Mouse (Mus musculus): ENCODE data around the gene Vwa3a.

Gene Vwa3a

GRCm38 (mm10) chr7:120835449-120836359, 96.6 kb downstream of the Vwa3a start:
- in situ Hi-C loops (cut with MboI, MseI) = loop anchor here (5.0 to 10.0 kb wide), 2 partner anchors 82 to 201 kb away; partner anchors contain the start of genes Polr3e and Uqcrc2

GRCm38 (mm10) chr7:120836361-120836760, 97.2 kb downstream of the Vwa3a start:
- in situ Hi-C loops (cut with MboI, MseI) = loop anchor here (5.0 to 10.0 kb wide), 2 partner anchors 81 to 202 kb away; partner anchors contain the start of genes Polr3e and Uqcrc2

- in situ Hi-C loops (cut with MboI, MseI) = loop anchor here (5.0 to 10.0 kb wide), 2 partner anchors 79 to 204 kb away; partner anchors contain the start of genes Polr3e and Uqcrc2
Observed at GRCm38 (mm10) chr7:120838436-120839160, 99.5 kb downstream of the Vwa3a start.

GRCm38 (mm10) chr7:120839786-120840185, 100.7 kb downstream of the Vwa3a start:
- in situ Hi-C loops (cut with MboI, MseI) = loop anchor here (5.0 to 10.0 kb wide), 2 partner anchors 78 to 205 kb away; partner anchors contain the start of genes Polr3e and Uqcrc2

GRCm38 (mm10) chr7:120842345-120843036, 103.4 kb downstream of the Vwa3a start, which contains the start of gene Eef2k:
Eef2k (plus strand) TSS chr7:120842831.
- in situ Hi-C loops (cut with MboI, MseI) = no loop called here

GRCm38 (mm10) chr7:120843037-120843621, 104.0 kb downstream of the Vwa3a start:
- in situ Hi-C loops (cut with MboI, MseI) = no loop called here

GRCm38 (mm10) chr7:120843852-120844435, 104.8 kb downstream of the Vwa3a start:
- in situ Hi-C loops (cut with MboI, MseI) = no loop called here

GRCm38 (mm10) chr7:120844689-120845088, 105.6 kb downstream of the Vwa3a start:
- in situ Hi-C loops (cut with MboI, MseI) = loop anchor here (5.0 kb wide), 1 partner anchor 183 kb away; no protein-coding TSS in a partner anchor

GRCm38 (mm10) chr7:120848831-120849512, 109.9 kb downstream of the Vwa3a start:
- in situ Hi-C loops (cut with MboI, MseI) = loop anchor here (5.0 kb wide), 1 partner anchor 178 kb away; no protein-coding TSS in a partner anchor

GRCm38 (mm10) chr7:120850165-120850564, 111.0 kb downstream of the Vwa3a start:
- in situ Hi-C loops (cut with MboI, MseI) = no loop called here
